Mouse (Mus musculus) cortical plate, adult 2 months (tissue): Measurements from ENCODE around the gene Gm4981. TPM values are rescaled to one million over a fixed set of nuclear protein-coding genes. Genes with fewer than 3 reads are reported as not detected.

Experiments used
- H3K27ac ChIP-seq: fragments of 200-500 bp; 2 replicates; pipeline ENCODE4 v1.5.1; 2012; ENCODE audit warnings: low read length, control low read depth, inconsistent platforms; ENCODE audit not compliant: insufficient read depth
- H3K4me1 ChIP-seq: fragments of 200-500 bp; 2 replicates; pipeline ENCODE4 v1.6.1; 2011; ENCODE audit warnings: low read length; ENCODE audit not compliant: control insufficient read depth, insufficient read depth
- H3K4me3 ChIP-seq: fragments of 200-500 bp; 2 replicates; pipeline ENCODE4 v1.5.1; 2011; ENCODE audit warnings: mild to moderate bottlenecking, low read length, control low read depth; ENCODE audit not compliant: insufficient read depth
- CTCF ChIP-seq: fragments of 200-500 bp; IDR thresholded peaks from 2 replicates; pipeline ENCODE4 v1.5.1; 2011; ENCODE audit warnings: mild to moderate bottlenecking, control low read depth, low read length; ENCODE audit not compliant: insufficient read depth; ENCODE audit errors: extremely low read depth
- POLR2A ChIP-seq: fragments of 200-500 bp; IDR thresholded peaks from 2 replicates; pipeline ENCODE4 v1.6.1; 2011; ENCODE audit warnings: mild to moderate bottlenecking, low read length, control low read depth; ENCODE audit not compliant: insufficient read depth; ENCODE audit errors: extremely low read depth
- polyA plus RNA-seq: library from polyadenylated mRNA; depleted of rRNA; stranded (reverse); fragments of >200 nt; gene quantifications from 2 replicates; pipeline ENCODE4 v1.2.3, GENCODE M21; 2012; rRNA removed

The Gm4981 gene
- polyA plus RNA-seq, 1 experiment: 0.08 TPM

GRCm38 (mm10) chr10:58214934-58215333 is 21.6 kb downstream of the Gm4981 start:
- no peak for TF ChIP-seq CTCF
- TF ChIP-seq POLR2A: no peak

GRCm38 (mm10) chr10:58214497-58214896 is 22.0 kb downstream of the Gm4981 start:
- Histone ChIP-seq H3K4me1 (no peaks in the 10 kb centered on the region), H3K27ac (no peak overlapping the region), H3K4me3 (no peak overlapping the region)
- no peak for TF ChIP-seq CTCF
- no peak for TF ChIP-seq POLR2A

More at GRCm38 (mm10) chr10:58214934-58215333, 21.6 kb downstream of the Gm4981 start:
- H3K27ac ChIP-seq: no peak overlapping the region
- no peaks in the 10 kb centered on the region for H3K4me1 ChIP-seq
- no peak overlapping the region for H3K4me3 ChIP-seq

- TF ChIP-seq POLR2A: no peak
- no peak for TF ChIP-seq CTCF
- Histone ChIP-seq H3K4me3 (no peak overlapping the region), H3K27ac (no peak overlapping the region), H3K4me1 (no peaks in the 10 kb centered on the region)
These were observed 24.3 kb downstream of the Gm4981 start for GRCm38 (mm10) chr10:58212230-58212629.

- Histone ChIP-seq H3K27ac (no peak overlapping the region), H3K4me1 (no peaks in the 10 kb centered on the region), H3K4me3 (no peak overlapping the region)
- TF ChIP-seq CTCF (no peak), POLR2A (no peak)
These were observed 25.3 kb downstream of the Gm4981 start for GRCm38 (mm10) chr10:58211213-58211612.

GRCm38 (mm10) chr10:58210514-58210913 is 26.0 kb downstream of the Gm4981 start:
- Histone ChIP-seq H3K4me1 (no peaks in the 10 kb centered on the region), H3K27ac (no peak overlapping the region), H3K4me3 (no peak overlapping the region)
- no peak for TF ChIP-seq POLR2A
- no peak for TF ChIP-seq CTCF

- H3K4me3 ChIP-seq: no peak overlapping the region
- H3K4me1 ChIP-seq: no peaks in the 10 kb centered on the region
- TF ChIP-seq CTCF (no peak), POLR2A (no peak)
These were observed 26.6 kb downstream of the Gm4981 start for GRCm38 (mm10) chr10:58209710-58210467.

GRCm38 (mm10) chr10:58206639-58207404 is 29.7 kb downstream of the Gm4981 start:
- H3K4me3 ChIP-seq: no peak overlapping the region
- H3K4me1 ChIP-seq: no peaks in the 10 kb centered on the region
- TF ChIP-seq POLR2A (no peak), CTCF (no peak)
- H3K27ac ChIP-seq: no peak overlapping the region

More at GRCm38 (mm10) chr10:58209710-58210467, 26.6 kb downstream of the Gm4981 start:
- H3K27ac ChIP-seq: no peak overlapping the region

- no peak overlapping the region for H3K4me3 ChIP-seq
- TF ChIP-seq CTCF: no peak
- no peak for TF ChIP-seq POLR2A
- H3K27ac ChIP-seq: no peak overlapping the region
- no peaks in the 10 kb centered on the region for H3K4me1 ChIP-seq
These were observed 30.5 kb downstream of the Gm4981 start for GRCm38 (mm10) chr10:58205986-58206385.

Other genes with a start within 250 kb of the Gm4981 start
- gene AW822073, start 11.8 kb downstream of the Gm4981 start, polyA plus RNA-seq: not detected in 2 replicates
- 0.06 and 0.09 TPM in 2 replicates for gene Duxf3, start 4.0 kb downstream of the Gm4981 start, polyA plus RNA-seq
- 58.9 and 61.8 TPM in 2 replicates for gene Gcc2, start 18.8 kb upstream of the Gm4981 start, polyA plus RNA-seq
- 18.3 and 19.9 TPM in 2 replicates for gene Lims1, start 86.8 kb upstream of the Gm4981 start, polyA plus RNA-seq
- gene Ranbp2, start 210.2 kb upstream of the Gm4981 start, polyA plus RNA-seq: 18.1 TPM in 2 replicates